Mouse (Mus musculus): Measurements from ENCODE around the gene C2cd2l.
"Not testable (repeated sequence)": the region's sequence is repeated elsewhere in the genome, so short reads cannot be mapped to it uniquely, and the experiment has no call there.

C2cd2l gene

DNA sequence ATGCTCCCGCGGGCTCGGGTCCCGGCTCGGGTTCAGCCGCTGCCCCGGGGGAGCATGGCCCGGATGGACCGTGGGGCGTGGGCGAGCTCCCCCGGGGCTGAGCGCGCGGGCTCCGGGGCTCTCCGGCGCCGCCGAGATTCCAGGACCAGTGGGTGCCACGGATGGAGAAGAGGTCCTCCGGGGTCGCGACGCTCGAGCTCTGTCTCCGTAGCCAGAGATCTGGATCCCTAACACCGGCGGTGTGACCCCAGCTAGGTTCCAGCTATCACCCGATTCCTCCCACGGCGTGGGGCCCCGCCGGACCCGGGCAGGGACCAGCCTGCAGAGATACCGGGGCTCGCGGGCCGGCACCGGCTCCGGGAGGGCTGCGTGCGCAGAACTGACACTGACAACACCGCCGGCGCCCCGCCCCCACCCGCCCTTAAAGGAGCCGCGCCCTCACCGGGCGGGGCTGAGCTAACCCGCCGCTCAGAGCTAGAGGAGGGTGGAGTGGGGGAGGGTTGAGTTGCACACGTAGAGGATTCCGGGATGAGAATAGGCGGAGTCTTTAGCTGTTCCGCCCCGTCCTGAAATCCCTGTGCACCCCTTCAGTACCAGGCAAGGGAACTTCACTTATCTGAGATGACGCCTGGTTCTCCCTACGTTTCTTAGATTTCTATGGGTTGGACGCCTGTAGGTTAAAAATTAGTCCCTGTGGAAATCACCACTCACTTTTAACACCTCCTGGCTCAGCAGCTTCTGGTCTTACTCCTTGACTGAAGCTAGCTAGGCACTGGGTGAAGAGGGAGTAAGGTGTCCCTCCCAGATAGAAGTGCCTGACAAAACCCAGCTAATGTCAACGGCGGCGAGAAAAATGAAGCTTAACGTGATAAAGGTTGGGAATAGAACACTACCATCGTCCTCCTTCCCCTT, at the start of gene C2cd2l:
Gene C2cd2l (minus strand): TSS at position 399 of the 912 bp plus-strand sequence.
- DNase-seq (ENCODE audit: low read depth, low spot score), result peak; percentile 97

DNA sequence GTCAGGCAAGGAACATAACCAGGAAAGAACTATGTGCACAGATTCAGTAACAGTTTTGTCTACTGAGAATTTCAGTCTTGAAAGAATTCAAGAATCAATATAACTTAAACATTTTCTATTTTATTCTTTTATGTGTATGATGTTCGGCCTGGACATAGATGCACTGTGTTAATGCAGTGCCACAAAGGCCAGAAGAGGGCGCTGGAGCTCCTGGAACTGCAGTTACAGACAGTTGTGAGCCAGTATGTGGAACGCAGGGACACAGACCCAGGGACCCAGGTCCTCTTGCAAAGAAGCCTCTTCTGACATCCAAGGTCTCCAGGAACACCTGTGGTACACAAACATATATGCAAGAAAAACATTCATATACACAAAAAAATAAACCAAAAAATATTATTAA, 44.4 kb upstream of the C2cd2l start:
- DNase-seq (ENCODE audit: low read depth, low spot score), result peak; percentile 80

GRCm38 (mm10) chr9:44361931-44362330, 41.8 kb upstream of the C2cd2l start:
- not testable (repeated sequence) for DNase-seq (ENCODE audit: low read depth, low spot score)

DNA sequence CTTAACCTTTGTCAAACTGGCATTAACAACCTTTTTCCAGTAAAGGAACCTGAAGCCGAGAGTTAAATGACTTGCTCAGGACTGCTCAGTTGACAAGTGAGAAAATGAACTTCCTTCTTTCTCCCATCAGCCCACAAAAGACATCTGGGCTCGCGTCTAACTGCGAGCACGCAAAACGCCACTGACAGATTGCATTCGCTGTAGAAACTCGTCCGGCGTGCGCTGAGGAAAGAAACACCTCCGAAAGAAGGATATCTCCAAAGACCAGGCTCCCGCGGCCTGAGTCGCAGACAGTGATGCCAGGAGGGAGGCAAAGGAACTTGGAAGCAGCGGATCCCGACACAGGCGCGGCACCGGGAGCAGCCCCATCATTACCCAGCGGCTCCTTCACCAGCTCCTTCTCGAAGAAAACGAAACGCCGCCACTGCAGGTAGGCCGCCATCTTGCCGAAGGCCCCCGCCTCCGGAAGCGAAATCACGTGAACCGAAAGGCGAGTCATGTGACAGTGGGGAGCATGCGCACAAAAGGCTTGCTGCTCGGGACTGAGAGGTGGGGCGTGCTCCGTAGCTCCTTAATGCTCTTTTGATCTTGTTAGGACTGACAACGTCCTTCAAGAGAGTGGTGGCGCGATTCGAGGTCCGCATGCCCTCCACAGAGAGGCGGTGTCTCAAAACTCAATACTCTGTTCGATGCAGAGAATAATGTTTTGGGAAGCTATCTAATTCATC, 41.3 kb upstream of the C2cd2l start, which contains the start of gene Vps11:
Gene Vps11 (minus strand): TSS at position 481 of the 728 bp plus-strand sequence.
- DNase-seq (ENCODE audit: low read depth, low spot score), result peak; percentile 99

GRCm38 (mm10) chr9:44357207-44357606, 37.1 kb upstream of the C2cd2l start:
- DNase-seq (ENCODE audit: low read depth, low spot score), result no peak

DNA sequence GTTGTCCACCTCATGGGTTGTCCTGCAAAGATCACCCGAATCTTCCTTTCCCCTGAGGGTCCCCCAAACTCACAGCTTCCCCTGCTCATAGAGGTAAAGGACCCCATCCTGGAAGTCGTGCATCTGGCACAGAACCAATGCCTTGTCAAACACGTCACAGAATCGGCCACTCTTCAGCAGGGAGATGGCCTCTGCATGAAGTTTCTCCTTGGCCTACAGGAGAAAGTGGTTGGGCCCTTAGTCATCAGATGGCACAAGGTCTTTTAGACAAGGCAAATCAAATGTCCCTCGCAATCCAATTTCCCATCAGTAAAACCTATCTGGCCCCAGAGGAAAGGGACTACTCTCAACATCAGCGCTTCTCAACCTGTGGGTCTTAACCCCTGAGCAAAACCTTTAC, 33.1 kb upstream of the C2cd2l start:
- DNase-seq (ENCODE audit: low read depth, low spot score), result no peak

DNA sequence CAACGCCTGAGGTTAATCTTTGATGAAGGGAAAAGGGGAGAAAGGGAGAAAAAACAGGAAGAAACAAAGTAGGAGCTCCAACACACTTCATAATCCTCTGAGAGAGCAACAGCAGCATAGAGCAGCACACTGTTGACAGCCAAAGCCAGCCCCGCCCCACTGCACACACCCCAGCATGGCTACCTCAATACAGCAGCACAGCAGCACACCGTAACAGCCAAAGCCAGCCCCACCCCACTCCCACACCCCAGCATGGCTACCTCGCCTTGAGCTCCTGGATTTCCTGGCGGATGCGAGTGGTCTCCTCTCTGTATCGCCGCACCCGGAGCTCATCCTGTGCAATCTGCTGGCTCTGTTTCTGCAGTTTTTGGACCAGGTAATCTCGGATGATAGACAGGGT, 32.3 kb upstream of the C2cd2l start:
- DNase-seq (ENCODE audit: low read depth, low spot score), result no peak

GRCm38 (mm10) chr9:44351396-44351795, 31.3 kb upstream of the C2cd2l start:
- DNase-seq (ENCODE audit: low read depth, low spot score), result no peak

DNA sequence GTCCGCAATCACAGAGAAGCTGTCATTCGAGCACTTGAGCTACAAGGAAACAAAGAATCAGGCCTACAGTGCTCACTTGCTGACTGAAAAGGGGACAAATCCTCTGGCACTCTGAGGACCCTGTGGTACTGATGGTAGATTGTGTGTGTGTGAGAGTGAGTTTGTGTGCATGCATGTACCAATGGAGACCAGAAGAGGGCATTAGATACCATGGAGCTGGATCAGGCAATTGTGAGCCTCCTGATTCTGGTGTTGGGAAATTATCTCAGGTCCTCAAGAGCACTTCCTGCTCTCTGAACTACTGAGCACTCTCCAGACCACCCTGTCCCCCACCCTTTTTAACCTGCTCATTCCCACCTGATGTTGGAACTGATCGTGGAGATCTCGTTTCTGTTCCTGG, 28.5 kb upstream of the C2cd2l start:
- peak; percentile 66 for DNase-seq (ENCODE audit: low read depth, low spot score)

DNA sequence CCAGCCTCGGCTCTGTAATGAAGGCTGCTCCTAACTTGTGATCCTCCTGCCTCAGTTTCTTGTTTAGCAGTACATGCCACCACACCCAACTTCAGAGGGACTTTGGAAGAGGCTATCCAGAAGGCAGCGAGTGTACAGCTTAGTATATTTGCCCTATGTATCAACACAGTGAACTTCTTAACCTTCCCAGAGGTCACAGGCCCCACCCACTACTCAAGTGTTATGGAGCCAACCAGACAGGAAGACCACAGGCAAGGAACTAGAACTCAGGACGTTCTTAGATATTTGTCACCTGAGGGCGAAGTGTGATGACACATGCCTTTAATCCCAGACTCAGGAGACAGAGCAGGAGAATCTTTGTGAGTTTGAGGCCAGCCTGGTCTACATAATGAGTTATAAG, 27.5 kb upstream of the C2cd2l start:
- DNase-seq (ENCODE audit: low read depth, low spot score), result no peak

GRCm38 (mm10) chr9:44347166-44347565, 27.1 kb upstream of the C2cd2l start:
- no peak for DNase-seq (ENCODE audit: low read depth, low spot score)

- peak; percentile 62 for DNase-seq (ENCODE audit: low read depth, low spot score)
Observed at GRCm38 (mm10) chr9:44345570-44346433, 25.7 kb upstream of the C2cd2l start.

GRCm38 (mm10) chr9:44343781-44344421, 23.8 kb upstream of the C2cd2l start, which contains the start of gene Hmbs:
Gene Hmbs, minus strand, starts transcription at chr9:44344228.
- peak; percentile 87 for DNase-seq (ENCODE audit: low read depth, low spot score)

GRCm38 (mm10) chr9:44343290-44343689, 23.2 kb upstream of the C2cd2l start:
- no peak for DNase-seq (ENCODE audit: low read depth, low spot score)

- no peak for DNase-seq (ENCODE audit: low read depth, low spot score)
Observed at GRCm38 (mm10) chr9:44342605-44343004, 22.5 kb upstream of the C2cd2l start.

GRCm38 (mm10) chr9:44342173-44342572, 22.1 kb upstream of the C2cd2l start:
- DNase-seq (ENCODE audit: low read depth, low spot score), result no peak

DNA sequence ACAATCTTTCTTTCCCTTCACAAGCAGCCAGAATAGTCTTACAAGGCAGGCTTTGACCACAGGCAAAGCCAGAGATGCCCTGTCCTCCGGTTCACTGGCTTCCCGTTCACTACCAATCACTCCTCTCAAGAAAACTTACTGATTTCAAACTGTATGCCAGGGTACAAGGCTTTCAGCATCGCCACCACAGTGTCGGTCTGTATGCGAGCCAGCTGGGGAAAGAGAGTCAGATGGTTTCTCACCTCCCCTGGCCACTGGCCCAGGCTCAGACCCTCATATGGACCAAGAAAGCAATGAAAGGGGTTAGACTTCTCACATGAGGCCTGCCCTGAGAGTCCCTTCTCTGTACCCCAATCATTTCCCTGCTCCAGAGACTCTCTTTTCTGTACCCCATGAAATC, 21.4 kb upstream of the C2cd2l start:
- DNase-seq (ENCODE audit: low read depth, low spot score), result no peak

- DNase-seq (ENCODE audit: low read depth, low spot score), result no peak
Observed at GRCm38 (mm10) chr9:44338574-44338973, 18.5 kb upstream of the C2cd2l start.

- no peak for DNase-seq (ENCODE audit: low read depth, low spot score)
Observed at GRCm38 (mm10) chr9:44337436-44338169, 17.5 kb upstream of the C2cd2l start.

DNA sequence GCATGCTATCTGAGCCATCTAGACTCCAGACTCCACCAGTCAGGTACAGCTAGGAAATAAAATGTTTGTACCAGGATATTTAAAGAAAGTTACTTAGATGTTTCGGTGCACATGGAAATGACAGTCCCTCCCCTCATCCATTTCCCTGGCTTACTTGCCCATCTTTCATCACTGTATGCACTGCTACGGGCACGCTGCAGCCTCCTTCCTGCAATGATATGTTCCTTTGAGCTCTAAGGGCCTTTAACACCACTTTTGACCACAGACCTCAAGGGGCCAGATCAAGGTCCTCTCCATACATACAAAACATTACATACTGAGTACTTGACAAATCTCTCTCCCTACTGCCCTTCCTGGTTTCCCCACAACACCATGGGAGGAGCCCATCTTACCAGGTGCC, 16.9 kb upstream of the C2cd2l start:
- no peak for DNase-seq (ENCODE audit: low read depth, low spot score)

Data from ES-CJ7 (cell line).